Comparison of ENCODE assay signal across 21 mouse cellular contexts in the genomic region with DNA sequence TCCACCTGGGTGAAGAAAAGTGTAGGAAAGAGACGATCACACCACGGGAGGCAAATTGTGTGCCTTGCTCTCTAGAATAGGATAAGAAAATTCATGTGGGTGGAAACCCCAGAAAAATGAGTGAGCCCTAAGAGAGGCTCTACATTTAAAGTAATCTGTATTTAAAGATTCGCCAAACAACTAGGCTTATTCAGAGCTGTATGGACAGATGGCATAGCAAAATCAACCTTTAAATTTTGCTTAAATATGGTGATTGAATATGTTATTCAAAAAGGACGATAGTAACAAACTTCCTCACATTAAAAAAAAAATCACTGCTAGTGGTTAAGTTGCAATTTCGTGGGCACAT.
"Had no signal": no experiment of that assay in that cellular context is flagged by ENCODE, and none has a peak within 500 bp of the region (broad histone marks: within the 10 kb centered on the region; RNA-seq: fewer than 3 reads in every experiment).

No protein-coding gene starts in this region.

- H3K4me1 ChIP-seq: kidney, embryonic 15.5 days; limb, embryonic 10.5 days; limb, embryonic 13.5 days; liver, embryonic 12.5 days; liver, embryonic 15.5 days; lung, embryonic 15.5 days; neural tube, embryonic 12.5 days; neural tube, embryonic 15.5 days; stomach, embryonic 15.5 days had no signal

- H3K27ac ChIP-seq: kidney, embryonic 15.5 days; limb, embryonic 10.5 days; limb, embryonic 13.5 days; liver, embryonic 12.5 days; liver, embryonic 15.5 days; lung, embryonic 15.5 days; neural tube, embryonic 12.5 days; neural tube, embryonic 15.5 days; stomach, embryonic 15.5 days had no signal

- H3K36me3 ChIP-seq: kidney, embryonic 15.5 days; limb, embryonic 10.5 days; limb, embryonic 13.5 days; liver, embryonic 12.5 days; liver, embryonic 15.5 days; lung, embryonic 15.5 days; neural tube, embryonic 12.5 days; neural tube, embryonic 15.5 days; stomach, embryonic 15.5 days had no signal

- DNase-seq: kidney, adult 11 months; kidney, adult 8-10 months; kidney, postnatal 10 days; kidney, postnatal 36 days; liver; lung, adult 18-20 months; lung, postnatal 4 days; midbrain, embryonic 14.5 days; spleen, adult 18-20 months; thymus, adult 18-20 months; thymus, postnatal 36 days had no signal

- H3K27me3 ChIP-seq: kidney, embryonic 15.5 days; limb, embryonic 13.5 days; liver, embryonic 12.5 days; liver, embryonic 15.5 days; lung, embryonic 15.5 days; neural tube, embryonic 12.5 days; neural tube, embryonic 15.5 days; stomach, embryonic 15.5 days had no signal

- H3K4me2 ChIP-seq: kidney, embryonic 15.5 days; limb, embryonic 13.5 days; liver, embryonic 12.5 days; liver, embryonic 15.5 days; lung, embryonic 15.5 days; midbrain, embryonic 11.5 days; neural tube, embryonic 12.5 days; neural tube, embryonic 15.5 days; stomach, embryonic 15.5 days had no signal

- H3K4me3 ChIP-seq: kidney, embryonic 15.5 days; limb, embryonic 10.5 days; limb, embryonic 13.5 days; liver, embryonic 12.5 days; liver, embryonic 15.5 days; lung, embryonic 15.5 days; neural tube, embryonic 12.5 days; neural tube, embryonic 15.5 days; stomach, embryonic 15.5 days had no signal
